Mouse (Mus musculus): ENCODE data around the gene Cdc7.

Gene Cdc7

DNA sequence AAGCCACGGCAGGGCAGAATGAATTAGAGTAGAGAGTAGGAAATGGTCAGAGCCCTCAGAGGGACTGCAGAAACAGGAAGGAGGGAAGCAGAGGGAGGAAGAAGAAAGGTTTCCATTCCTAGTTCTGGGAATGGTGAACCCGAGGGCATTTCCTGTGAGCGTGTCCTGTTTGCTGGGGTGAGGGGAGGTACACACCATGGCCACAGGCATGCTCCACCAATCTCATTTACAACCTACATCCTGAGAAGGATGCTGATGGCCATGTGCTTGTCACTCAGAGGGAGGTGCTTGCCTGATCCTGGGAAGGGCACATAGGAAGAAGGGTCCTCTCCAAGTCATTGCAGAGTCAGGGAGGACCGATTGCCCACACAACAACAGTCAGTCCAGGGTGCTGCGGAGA is 59.8 kb downstream of the Cdc7 start:
- no peak for DNase-seq (ENCODE audit: low read depth)

DNA sequence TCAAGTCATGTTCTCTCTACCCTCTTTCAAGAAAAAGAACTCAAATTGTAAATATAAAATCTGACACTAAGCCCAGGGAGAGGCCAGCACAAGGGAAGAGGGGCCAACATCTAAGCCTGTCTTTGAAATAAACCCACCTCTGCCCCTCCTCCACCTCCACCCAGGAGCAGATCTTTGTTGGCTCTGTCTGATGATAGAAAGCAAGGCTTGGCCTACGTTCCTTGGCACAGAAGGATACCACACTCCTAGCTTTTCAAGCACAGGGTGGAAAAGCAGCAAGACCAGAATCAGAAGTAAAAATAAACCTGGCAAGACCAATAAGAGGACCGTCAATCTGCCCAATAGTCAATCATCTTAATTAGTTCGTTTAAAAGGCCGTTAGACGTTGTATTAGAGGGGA is 61.2 kb downstream of the Cdc7 start:
- no peak for DNase-seq (ENCODE audit: low read depth)

DNA sequence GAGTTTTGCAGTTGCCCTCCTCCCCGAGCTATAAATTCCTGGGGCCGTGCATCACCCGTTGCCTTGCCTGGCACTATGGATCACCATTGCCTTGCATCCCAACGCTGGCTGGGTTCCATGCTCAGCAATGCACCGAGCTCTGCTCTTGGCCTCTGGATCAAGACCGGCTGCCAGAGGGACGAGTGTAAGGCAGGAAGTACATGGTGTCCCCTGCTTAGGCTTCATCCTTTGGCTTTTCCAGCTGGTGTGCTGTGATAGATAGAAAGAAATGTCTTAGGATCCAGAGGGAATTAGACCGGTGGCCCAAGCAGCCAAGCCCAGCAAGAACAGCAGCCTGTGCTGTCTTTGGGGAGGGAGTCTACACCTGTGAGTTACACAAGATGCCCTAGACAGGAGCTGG is 61.7 kb downstream of the Cdc7 start:
- DNase-seq (ENCODE audit: low read depth), result no peak

GRCm38 (mm10) chr5:107027616-107028015 is 63.5 kb downstream of the Cdc7 start:
- DNase-seq (ENCODE audit: low read depth), result no peak

- DNase-seq (ENCODE audit: low read depth), result no peak
Measured at GRCm38 (mm10) chr5:107028557-107028956, 64.4 kb downstream of the Cdc7 start.

DNA sequence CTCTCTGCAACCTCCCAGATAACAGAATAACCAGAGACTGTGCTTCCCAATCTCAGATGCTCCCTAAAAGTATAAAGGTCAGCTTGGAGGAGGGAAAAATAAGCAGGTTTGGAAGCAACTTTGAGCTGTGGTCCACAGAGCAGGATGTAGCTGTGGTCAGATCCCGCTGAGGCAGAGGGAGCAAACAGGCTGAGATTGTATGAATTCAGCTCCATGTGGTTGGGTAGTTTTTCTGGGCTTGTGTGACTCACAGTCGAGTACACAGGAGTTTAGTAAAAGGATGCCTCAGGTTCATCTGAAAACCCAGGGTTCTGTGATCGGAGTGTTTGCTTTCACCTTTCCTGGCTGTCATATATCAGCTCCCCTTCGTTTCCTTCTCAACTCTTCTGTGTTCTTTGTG is 65.7 kb downstream of the Cdc7 start:
- DNase-seq (ENCODE audit: low read depth), result no peak

GRCm38 (mm10) chr5:107030821-107031220 is 66.7 kb downstream of the Cdc7 start:
- no peak for DNase-seq (ENCODE audit: low read depth)
